Mouse (Mus musculus): Measurements from ENCODE around the gene Dhx32.

Dhx32 gene

GRCm38 (mm10) chr7:133782717-133783435, at the start of gene Dhx32:
Gene Dhx32 (minus strand): TSS chr7:133782726.
- DNase-seq (ENCODE audit: low spot score), result peak; percentile 84

- DNase-seq (ENCODE audit: low spot score), result no peak
Observed at GRCm38 (mm10) chr7:133829579-133829978, 47.1 kb upstream of the Dhx32 start.

DNA sequence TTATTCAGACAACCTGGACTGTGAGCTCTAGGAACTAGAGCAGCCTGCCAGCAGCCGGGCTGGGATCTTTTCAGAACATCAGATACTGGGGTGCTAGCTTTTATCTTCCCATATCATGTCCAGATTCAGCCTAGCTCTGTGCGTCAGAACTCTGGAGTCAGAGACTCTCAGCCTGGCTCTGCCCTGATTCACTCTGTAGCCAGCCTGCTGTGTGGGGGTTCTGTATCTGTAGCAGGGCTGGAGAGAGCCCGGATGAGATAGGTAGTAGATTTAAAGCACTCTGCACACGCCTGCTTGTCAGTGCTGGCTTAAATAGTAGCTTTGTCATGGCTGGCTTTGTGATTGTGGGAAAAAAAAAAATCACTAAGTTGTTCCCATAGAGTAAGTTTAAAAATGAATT, 46.0 kb upstream of the Dhx32 start:
- no peak for DNase-seq (ENCODE audit: low spot score)

- no peak for DNase-seq (ENCODE audit: low spot score)
Observed at GRCm38 (mm10) chr7:133824579-133824978, 42.1 kb upstream of the Dhx32 start.

GRCm38 (mm10) chr7:133823751-133824150, 41.2 kb upstream of the Dhx32 start:
- DNase-seq (ENCODE audit: low spot score), result no peak

DNA sequence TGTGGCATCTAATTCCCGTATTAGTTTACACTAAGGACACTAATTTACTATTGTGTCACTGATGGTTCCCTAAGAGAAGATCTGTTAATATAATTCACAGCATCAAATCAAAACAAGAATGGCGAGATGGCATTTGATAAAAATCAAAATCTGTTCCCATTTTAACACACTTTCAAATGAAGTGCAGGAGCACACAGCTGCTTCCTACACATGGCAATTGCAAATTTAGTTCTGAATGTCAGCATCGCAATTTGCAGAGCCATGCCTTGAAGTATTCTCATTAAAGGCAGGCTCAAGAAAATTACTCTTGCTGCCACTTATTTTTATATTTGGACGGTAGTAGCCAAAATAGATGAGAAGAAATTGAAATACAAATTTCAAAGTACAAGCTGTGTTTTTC, 30.8 kb upstream of the Dhx32 start:
- peak; percentile 31 for DNase-seq (ENCODE audit: low spot score)

DNA sequence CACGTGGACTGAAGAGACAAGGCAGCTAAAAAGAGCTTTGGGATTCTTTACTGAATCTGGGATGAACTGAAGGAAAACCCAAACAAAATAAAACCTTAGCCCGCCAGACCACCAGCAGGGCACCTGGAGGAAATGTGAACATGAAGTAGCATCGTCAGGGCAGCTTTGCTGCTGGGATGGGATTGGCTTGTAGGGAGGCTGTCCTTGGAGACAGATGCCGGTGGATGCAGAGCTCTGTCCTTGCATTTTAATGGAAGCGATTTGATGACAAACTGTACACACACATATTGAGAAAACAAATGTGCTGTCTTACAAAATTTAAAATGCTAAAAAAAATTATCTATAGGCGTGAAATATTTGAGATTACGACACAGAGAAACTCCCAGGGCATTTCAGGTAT, 30.4 kb upstream of the Dhx32 start:
- no peak for DNase-seq (ENCODE audit: low spot score)

DNA sequence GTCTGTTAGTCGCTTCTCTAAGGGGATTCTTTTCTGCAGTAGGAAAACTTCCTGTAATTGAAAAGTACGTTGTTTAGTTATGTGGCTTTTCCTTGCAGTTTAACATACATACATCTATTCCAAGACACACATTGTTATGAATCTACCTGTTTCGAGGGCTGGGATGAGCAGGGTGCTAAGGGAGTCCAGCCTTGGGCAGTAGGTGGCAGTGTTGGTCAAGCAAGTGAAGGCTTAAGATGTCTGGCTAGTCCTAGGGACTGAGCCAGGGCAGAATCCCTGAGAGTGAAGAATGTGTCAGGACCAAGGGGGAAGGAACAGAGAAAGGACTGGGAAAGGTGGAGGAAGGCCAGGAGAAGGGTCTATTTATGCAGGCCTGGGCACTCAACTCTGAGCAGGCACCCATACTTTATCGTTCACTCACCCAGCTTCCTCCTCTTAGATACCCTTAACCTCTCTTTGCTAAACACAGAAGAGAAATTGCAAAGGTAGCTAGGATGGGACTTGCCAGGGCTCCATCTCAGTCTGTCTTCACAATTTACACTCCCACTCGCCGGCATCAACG, 23.2 kb upstream of the Dhx32 start:
- peak; percentile 75 for DNase-seq (ENCODE audit: low spot score)

GRCm38 (mm10) chr7:133801823-133802222, 19.3 kb upstream of the Dhx32 start:
- no peak for DNase-seq (ENCODE audit: low spot score)

GRCm38 (mm10) chr7:133799928-133800327, 17.4 kb upstream of the Dhx32 start:
- no peak for DNase-seq (ENCODE audit: low spot score)

- DNase-seq (ENCODE audit: low spot score), result no peak
Observed at GRCm38 (mm10) chr7:133794720-133795119, 12.2 kb upstream of the Dhx32 start.

DNA sequence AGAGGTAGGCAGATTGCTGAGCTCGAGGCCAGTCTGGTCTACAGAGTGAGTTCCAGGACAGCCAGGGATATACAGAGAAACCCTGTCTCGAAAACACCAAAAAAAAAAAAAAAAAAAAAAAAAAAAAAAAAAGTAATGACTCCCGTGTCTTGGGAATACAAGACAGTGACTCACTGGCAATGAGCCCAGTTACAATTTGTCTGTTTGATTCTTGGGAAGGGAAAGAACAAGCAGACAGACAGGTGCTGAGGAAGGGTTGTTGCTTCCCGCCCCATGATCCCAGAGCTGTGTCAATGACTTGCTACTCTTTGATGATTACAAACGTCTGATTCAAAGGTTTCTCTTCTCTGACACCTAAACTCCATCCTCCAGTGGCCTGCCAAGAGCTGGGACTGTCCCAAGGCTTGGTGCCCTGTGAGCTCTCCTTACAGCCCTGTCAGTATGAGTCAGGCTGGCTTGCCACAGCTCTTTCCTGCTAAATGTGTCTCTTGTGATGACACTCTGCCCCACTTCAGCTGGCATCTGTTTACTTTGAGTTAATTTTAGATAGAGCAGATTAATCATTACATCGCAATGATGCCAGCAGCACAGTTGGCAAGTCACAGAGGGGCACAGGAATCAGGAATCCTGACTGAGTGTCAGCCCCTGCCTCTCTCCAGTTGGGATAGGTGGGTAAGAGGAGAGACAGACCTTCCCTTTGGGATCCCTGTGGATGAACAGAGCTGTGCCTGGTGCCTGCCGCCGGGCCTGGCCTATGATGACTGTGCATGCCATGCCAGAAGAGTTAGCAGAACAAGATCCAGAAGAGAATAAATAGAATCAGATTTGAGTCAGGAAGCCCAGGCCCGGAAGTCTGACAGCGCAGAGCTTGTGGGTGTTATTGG, 11.0 kb upstream of the Dhx32 start:
- DNase-seq (ENCODE audit: low spot score), result peak; percentile 57

DNA sequence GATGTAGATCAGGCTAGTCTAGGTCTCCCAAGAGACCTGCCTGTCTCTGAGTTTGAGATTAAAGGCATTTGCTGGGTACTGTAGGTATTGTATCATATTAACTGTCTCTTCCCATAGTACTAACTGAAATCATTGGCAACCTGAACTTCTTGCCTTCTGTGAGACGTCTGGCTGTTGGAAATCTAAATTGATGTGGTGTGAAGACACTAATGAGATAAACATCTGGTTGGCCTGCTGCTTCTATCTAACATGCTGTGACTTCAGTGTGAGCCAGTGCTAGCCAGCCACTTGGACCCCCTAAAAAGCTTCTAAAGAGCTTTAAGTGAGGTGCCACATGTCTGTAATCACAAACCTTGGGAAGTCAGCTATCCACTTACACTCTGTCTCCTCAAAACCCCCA, 10.2 kb upstream of the Dhx32 start:
- DNase-seq (ENCODE audit: low spot score), result no peak

DNA sequence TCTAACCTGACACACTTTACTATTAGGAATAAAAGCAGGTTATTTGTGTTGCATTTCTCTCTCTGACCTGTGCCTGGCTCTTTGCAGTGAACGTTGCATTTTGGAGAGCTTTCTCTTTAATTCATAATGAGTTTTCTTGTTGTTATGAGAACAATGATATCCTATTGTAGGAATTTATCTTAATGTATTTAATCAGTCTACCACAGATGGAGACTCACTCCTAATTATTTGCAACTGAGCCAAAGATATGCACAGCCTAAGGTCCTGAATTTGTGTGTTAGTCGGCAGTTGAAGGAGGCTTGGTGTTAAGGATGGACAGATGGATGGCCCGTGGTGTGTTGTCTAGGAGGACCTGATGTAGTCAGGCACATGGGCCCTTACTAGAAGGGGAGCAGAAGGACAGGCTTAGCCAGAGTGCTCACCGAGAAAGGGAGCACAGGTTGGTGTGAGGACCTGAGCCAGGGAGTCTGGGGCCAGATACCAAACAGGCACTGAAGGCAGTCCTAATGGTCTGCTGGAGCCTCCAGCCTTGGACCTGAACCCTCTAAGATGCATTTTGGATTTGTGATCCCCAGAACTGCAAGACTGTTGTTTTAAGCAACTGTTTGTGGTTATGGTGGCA, 8.2 kb upstream of the Dhx32 start:
- no peak for DNase-seq (ENCODE audit: low spot score)

DNA sequence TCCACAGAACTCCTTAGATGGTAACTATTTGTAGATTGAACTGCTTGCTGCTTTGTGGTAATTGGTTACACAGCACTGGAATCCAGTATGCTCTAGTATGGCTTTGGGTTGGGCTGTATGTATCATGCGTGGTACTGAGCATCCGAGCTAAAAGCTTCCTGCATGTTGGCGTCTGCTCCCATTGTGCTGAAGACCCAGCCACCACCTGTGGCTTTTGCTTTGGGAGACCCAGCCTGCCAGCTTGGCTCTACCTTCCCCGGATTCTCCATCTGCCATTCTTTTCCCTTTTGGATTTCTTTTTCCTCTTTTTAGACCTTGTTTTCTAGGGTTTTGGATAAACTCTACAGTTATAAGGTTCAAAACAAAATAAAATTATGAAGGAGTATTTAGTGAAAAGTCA, 7.6 kb upstream of the Dhx32 start:
- no peak for DNase-seq (ENCODE audit: low spot score)

- no peak for DNase-seq (ENCODE audit: low spot score)
Observed at GRCm38 (mm10) chr7:133788147-133788546, 5.6 kb upstream of the Dhx32 start.

- DNase-seq (ENCODE audit: low spot score), result no peak
Observed at GRCm38 (mm10) chr7:133787571-133787970, 5.0 kb upstream of the Dhx32 start.

- no peak for DNase-seq (ENCODE audit: low spot score)
Observed at GRCm38 (mm10) chr7:133781991-133782390, 535 bp downstream of the Dhx32 start.

- no peak for DNase-seq (ENCODE audit: low spot score)
Observed at GRCm38 (mm10) chr7:133781583-133781982, 943 bp downstream of the Dhx32 start.

- DNase-seq (ENCODE audit: low spot score), result peak; percentile 80
Observed at GRCm38 (mm10) chr7:133776626-133776996, 5.9 kb downstream of the Dhx32 start, which contains the start of gene Fank1. Gene Fank1 (plus strand): TSS chr7:133776861.

GRCm38 (mm10) chr7:133775796-133776625, 6.5 kb downstream of the Dhx32 start:
- peak; percentile 31 for DNase-seq (ENCODE audit: low spot score)

- no peak for DNase-seq (ENCODE audit: low spot score)
Observed at GRCm38 (mm10) chr7:133775179-133775578, 7.3 kb downstream of the Dhx32 start.
